Mouse (Mus musculus) limb, embryonic 10.5 days (tissue): ENCODE data around the gene Ap5s1. TPM values are rescaled to one million over a fixed set of nuclear protein-coding genes. Genes with fewer than 3 reads are reported as not detected.
A peak's percentile ranks its signal among the peaks of the same experiment; 100 is the strongest.

Experiments used
- DNase-seq: peaks from one replicate; pipeline ENCODE4 v3.0.0-alpha.2; 2017; ENCODE audit warnings: low spot score
- H3K27ac ChIP-seq: fragments of 300-500 bp; sonication (generic); 2 replicates; pipeline ENCODE4 v1.5.1; 2016; ENCODE audit warnings: mild to moderate bottlenecking
- H3K27me3 ChIP-seq: fragments of 300-500 bp; sonication (generic); 2 replicates; pipeline ENCODE4 v1.6.1; 2016; ENCODE audit warnings: low read depth, mild to moderate bottlenecking; ENCODE audit not compliant: poor library complexity, severe bottlenecking
- H3K36me3 ChIP-seq: fragments of 300-500 bp; sonication (generic); 2 replicates; pipeline ENCODE4 v1.6.1; 2016; ENCODE audit warnings: mild to moderate bottlenecking, moderate library complexity
- H3K4me1 ChIP-seq: fragments of 300-500 bp; sonication (generic); 2 replicates; pipeline ENCODE4 v1.6.1; 2016
- H3K4me3 ChIP-seq: fragments of 300-500 bp; sonication (generic); 2 replicates; pipeline ENCODE4 v1.5.1; 2016; ENCODE audit warnings: mild to moderate bottlenecking, moderate library complexity
- H3K9me3 ChIP-seq: fragments of 300-500 bp; sonication (generic); replicated peaks from 2 replicates; pipeline ENCODE4 v1.6.1; 2016; ENCODE audit warnings: mild to moderate bottlenecking
- WGBS: fragments of 180-500 bp; shearing (Covaris S2); methylation state at CpG from one replicate; pipeline ENCODE4 v1.1.7; 2016; 5-methylcytosine and 5-hydroxymethylcytosine counted together
- polyA plus RNA-seq: library from polyadenylated mRNA; unstranded; fragments of >200 nt; fragmentation: Nextera tagmentation; extraction: Ambion mirVana; gene quantifications from 2 replicates; pipeline ENCODE4 v1.2.1, GENCODE M21; 2016

Ap5s1 gene
- polyA plus RNA-seq, 1 experiment from 2014 or later: 22.6 TPM

- H3K27me3 ChIP-seq: peaks cover 4% of the 10 kb centered on the region; the same call in 1 of the 2 replicates
- DNase-seq: peak; percentile 52
- WGBS: 46% methylated on average over 10 of the region's 10 CpGs
- no peak overlapping the region for H3K4me3 ChIP-seq
- H3K27ac ChIP-seq: peak overlapping the region; percentile 10; the same call in 1 of the 2 replicates
- peaks cover 54% of the 10 kb centered on the region for H3K36me3 ChIP-seq
- H3K4me1 ChIP-seq: peaks cover 55% of the 10 kb centered on the region
- H3K9me3 ChIP-seq: no peaks in the 10 kb centered on the region
Measured at GRCm38 (mm10) chr2:131190344-131191004, 16.4 kb upstream of the Ap5s1 start.

GRCm38 (mm10) chr2:131191005-131191390 is 15.9 kb upstream of the Ap5s1 start:
- H3K27ac ChIP-seq: peak overlapping the region; percentile 10; the same call in 1 of the 2 replicates
- no peaks in the 10 kb centered on the region for H3K9me3 ChIP-seq
- H3K36me3 ChIP-seq: peaks cover 60% of the 10 kb centered on the region
- no peak overlapping the region for H3K4me3 ChIP-seq
- WGBS: 81% methylated on average over 7 of the region's 7 CpGs
- H3K27me3 ChIP-seq: no peaks in the 10 kb centered on the region
- peaks cover 51% of the 10 kb centered on the region for H3K4me1 ChIP-seq
- DNase-seq: no peak

GRCm38 (mm10) chr2:131196606-131197316 is 10.1 kb upstream of the Ap5s1 start:
- DNase-seq: no peak

GRCm38 (mm10) chr2:131200710-131201109 is 6.2 kb upstream of the Ap5s1 start:
- H3K27ac ChIP-seq: no peak overlapping the region
- peaks cover 48% of the 10 kb centered on the region for H3K36me3 ChIP-seq
- DNase-seq: no peak
- H3K4me1 ChIP-seq: 0 out of 2 replicates have a peak, but pooled peaks cover 4% of the 10 kb centered on the region
- H3K4me3 ChIP-seq: no peak overlapping the region
- H3K9me3 ChIP-seq: no peaks in the 10 kb centered on the region
- WGBS: 75% methylated on average over 2 of the region's 2 CpGs
- H3K27me3 ChIP-seq: no peaks in the 10 kb centered on the region

More at GRCm38 (mm10) chr2:131196606-131197316, 10.1 kb upstream of the Ap5s1 start:
- Histone ChIP-seq H3K36me3 (peaks cover 83% of the 10 kb centered on the region), H3K4me3 (no peak overlapping the region), H3K27me3 (no peaks in the 10 kb centered on the region), H3K4me1 (no peaks in the 10 kb centered on the region), H3K9me3 (no peaks in the 10 kb centered on the region), H3K27ac (no peak overlapping the region)
- WGBS: 92% methylated on average over 16 of the region's 16 CpGs

- Histone ChIP-seq H3K36me3 (peaks cover 42% of the 10 kb centered on the region), H3K4me1 (0 out of 2 replicates have a peak, but pooled peaks cover 4% of the 10 kb centered on the region), H3K27me3 (no peaks in the 10 kb centered on the region), H3K27ac (no peak overlapping the region), H3K9me3 (no peaks in the 10 kb centered on the region), H3K4me3 (no peak overlapping the region)
- DNase-seq: no peak
- 90% methylated on average over 3 of the region's 3 CpGs for WGBS
Measured at GRCm38 (mm10) chr2:131201262-131201661, 5.6 kb upstream of the Ap5s1 start.

- 92% methylated on average over 6 of the region's 6 CpGs for WGBS
- no peak overlapping the region for H3K4me3 ChIP-seq
- H3K36me3 ChIP-seq: peaks cover 18% of the 10 kb centered on the region; the same call in 1 of the 2 replicates
- H3K9me3 ChIP-seq: no peaks in the 10 kb centered on the region
- H3K27me3 ChIP-seq: no peaks in the 10 kb centered on the region
- no peak for DNase-seq
- H3K4me1 ChIP-seq: 0 out of 2 replicates have a peak, but pooled peaks cover 4% of the 10 kb centered on the region
- H3K27ac ChIP-seq: no peak overlapping the region
Measured at GRCm38 (mm10) chr2:131203816-131204409, 3.0 kb upstream of the Ap5s1 start.

GRCm38 (mm10) chr2:131204410-131204981 is 2.4 kb upstream of the Ap5s1 start:
- 68% methylated on average over 7 of the region's 7 CpGs for WGBS
- H3K27ac ChIP-seq: 0 out of 2 replicates have a peak overlapping the region, but pooled peaks have one; percentile 37
- no peaks in the 10 kb centered on the region for H3K9me3 ChIP-seq
- peaks cover 14% of the 10 kb centered on the region; the same call in 1 of the 2 replicates for H3K36me3 ChIP-seq
- no peak for DNase-seq
- no peaks in the 10 kb centered on the region for H3K27me3 ChIP-seq
- H3K4me3 ChIP-seq: no peak overlapping the region
- peaks cover 9% of the 10 kb centered on the region for H3K4me1 ChIP-seq

- H3K4me1 ChIP-seq: peaks cover 15% of the 10 kb centered on the region
- DNase-seq: no peak
- no peak overlapping the region for H3K4me3 ChIP-seq
- 0 out of 2 replicates have a peak, but pooled peaks cover 6% of the 10 kb centered on the region for H3K36me3 ChIP-seq
- 87% methylated on average over 8 of the region's 8 CpGs for WGBS
- no peak overlapping the region for H3K27ac ChIP-seq
- H3K9me3 ChIP-seq: no peaks in the 10 kb centered on the region
- H3K27me3 ChIP-seq: no peaks in the 10 kb centered on the region
Measured at GRCm38 (mm10) chr2:131205521-131206182, 1.2 kb upstream of the Ap5s1 start.

- no peak overlapping the region for H3K4me3 ChIP-seq
- 93% methylated on average over 2 of the region's 2 CpGs for WGBS
- H3K27ac ChIP-seq: no peak overlapping the region
- no peak for DNase-seq
- no peaks in the 10 kb centered on the region for H3K9me3 ChIP-seq
- peaks cover 11% of the 10 kb centered on the region for H3K36me3 ChIP-seq
- no peaks in the 10 kb centered on the region for H3K27me3 ChIP-seq
- peaks cover 23% of the 10 kb centered on the region for H3K4me1 ChIP-seq
Measured at GRCm38 (mm10) chr2:131208356-131208755, 1.5 kb downstream of the Ap5s1 start.

GRCm38 (mm10) chr2:131209125-131209795 is 2.4 kb downstream of the Ap5s1 start:
- no peak for DNase-seq
- Histone ChIP-seq H3K4me1 (peaks cover 23% of the 10 kb centered on the region), H3K27me3 (no peaks in the 10 kb centered on the region), H3K36me3 (peaks cover 11% of the 10 kb centered on the region), H3K27ac (peak overlapping the region; percentile 91), H3K9me3 (no peaks in the 10 kb centered on the region), H3K4me3 (peak overlapping the region; percentile 65)
- 72% methylated on average over 4 of the region's 4 CpGs for WGBS

GRCm38 (mm10) chr2:131209969-131210792 is 3.3 kb downstream of the Ap5s1 start:
- WGBS: 2% methylated on average over 50 of the region's 50 CpGs
- H3K9me3 ChIP-seq: no peaks in the 10 kb centered on the region
- peak; percentile 97 for DNase-seq
- H3K4me3 ChIP-seq: peak overlapping the region; percentile 65
- H3K27me3 ChIP-seq: no peaks in the 10 kb centered on the region
- peaks cover 19% of the 10 kb centered on the region for H3K4me1 ChIP-seq
- peaks cover 11% of the 10 kb centered on the region for H3K36me3 ChIP-seq
- H3K27ac ChIP-seq: peak overlapping the region; percentile 91
